Mouse (Mus musculus) cerebellum, adult 18-20 months (tissue): ENCODE results near the gene Kcp.

ENCODE experiments used
- DNase-seq, 2 experiments: peaks; one replicate each; pipeline ENCODE4 v3.0.0; 2021

Gene Kcp

GRCm38 (mm10) chr6:29507447-29508309 is at the start of gene Kcp:
Kcp (minus strand) TSS chr6:29507952.
- DNase-seq = no peak

GRCm38 (mm10) chr6:29557112-29557511 is 49.4 kb upstream of the Kcp start:
- DNase-seq = no peak

- no peak for DNase-seq
Observed at GRCm38 (mm10) chr6:29552526-29552925, 44.8 kb upstream of the Kcp start.

- no peak for DNase-seq
Observed at GRCm38 (mm10) chr6:29548086-29548485, 40.3 kb upstream of the Kcp start.

GRCm38 (mm10) chr6:29547582-29547981 is 39.8 kb upstream of the Kcp start:
- no peak for DNase-seq

GRCm38 (mm10) chr6:29545611-29546010 is 37.9 kb upstream of the Kcp start:
- no peak for DNase-seq

- no peak for DNase-seq
Observed at GRCm38 (mm10) chr6:29540956-29541355, 33.2 kb upstream of the Kcp start.

GRCm38 (mm10) chr6:29540223-29540622 is 32.5 kb upstream of the Kcp start:
- DNase-seq = no peak

- no peak for DNase-seq
Observed at GRCm38 (mm10) chr6:29539502-29539901, 31.8 kb upstream of the Kcp start.

- peak; percentile 24 to 33 for DNase-seq
Observed at GRCm38 (mm10) chr6:29537221-29537620, 29.5 kb upstream of the Kcp start.

- DNase-seq = peak in 1 of 2 experiments; percentile 15
Observed at GRCm38 (mm10) chr6:29536651-29537193, 29.0 kb upstream of the Kcp start.

GRCm38 (mm10) chr6:29535316-29535715 is 27.6 kb upstream of the Kcp start:
- peak in 1 of 2 experiments; percentile 11 for DNase-seq

- no peak for DNase-seq
Observed at GRCm38 (mm10) chr6:29530050-29530449, 22.3 kb upstream of the Kcp start.

- no peak for DNase-seq
Observed at GRCm38 (mm10) chr6:29529444-29529820, 21.7 kb upstream of the Kcp start.

- no peak for DNase-seq
Observed at GRCm38 (mm10) chr6:29528561-29529443, 21.1 kb upstream of the Kcp start.

- no peak for DNase-seq
Observed at GRCm38 (mm10) chr6:29528165-29528505, 20.4 kb upstream of the Kcp start.

- DNase-seq = no peak
Observed at GRCm38 (mm10) chr6:29527361-29528164, 19.8 kb upstream of the Kcp start.

- DNase-seq = peak in 1 of 2 experiments; percentile 12
Observed at GRCm38 (mm10) chr6:29526281-29527251, 18.8 kb upstream of the Kcp start, which contains the start of gene Irf5. Irf5 (plus strand) TSS chr6:29526625.

GRCm38 (mm10) chr6:29525256-29525655 is 17.5 kb upstream of the Kcp start:
- DNase-seq = no peak

GRCm38 (mm10) chr6:29524034-29524489 is 16.3 kb upstream of the Kcp start:
- no peak for DNase-seq
